8 mouse cellular contexts compared by ENCODE assay signal in the genomic region with DNA sequence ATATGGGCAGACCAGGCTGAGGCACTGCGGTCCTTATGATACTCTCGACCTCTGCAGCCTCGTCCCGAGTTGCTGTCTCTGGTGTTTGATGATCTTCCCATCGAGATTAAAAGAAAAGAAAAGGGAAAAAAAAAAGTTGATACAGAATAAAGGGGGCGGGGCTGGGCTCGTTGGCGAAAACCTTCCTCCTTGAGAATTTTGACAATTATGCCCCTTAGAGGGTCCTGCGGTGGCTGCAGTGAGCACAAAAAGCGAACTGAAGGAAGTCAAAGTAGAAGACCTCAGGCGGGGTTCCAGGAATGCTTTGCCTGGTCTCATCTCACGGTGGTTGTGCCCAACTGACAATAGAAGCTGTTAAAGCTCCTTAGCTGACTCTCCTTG. TPM values are rescaled to one million over a fixed set of nuclear protein-coding genes. Genes with fewer than 3 reads are reported as not detected.
DNase-seq lines count a peak whose midpoint lies in the region; ATAC-seq and TF ChIP-seq lines count a peak whose summit lies in the region.

No protein-coding gene starts in this region.

- H3K4me2 ChIP-seq in kidney, embryonic 15.5 days = peak overlapping the region; percentile 82
- H3K4me2 ChIP-seq in hindbrain, embryonic 11.5 days (replicated peaks; ENCODE audit: low read depth, low read length) = peak overlapping the region; percentile 94
- H3K4me2 ChIP-seq in midbrain, embryonic 12.5 days (replicated peaks) = peak overlapping the region; percentile 98

- TF ChIP-seq POLR2A in bone marrow, adult 2 months (IDR thresholded peaks at IDR 0.05; ENCODE audit: borderline replicate concordance, control insufficient read depth, low read depth, low read length) = no peak

- no peaks in the 10 kb centered on the region for H3K27me3 ChIP-seq in kidney, embryonic 15.5 days
- no peaks in the 10 kb centered on the region for H3K27me3 ChIP-seq in hindbrain, embryonic 11.5 days (ENCODE audit: control insufficient read depth, insufficient read depth, low read length)
- 0 out of 2 replicates have a peak, but pooled peaks cover 7% of the 10 kb centered on the region for H3K27me3 ChIP-seq in midbrain, embryonic 12.5 days

- H3K4me1 ChIP-seq in kidney, embryonic 15.5 days = peaks cover 45% of the 10 kb centered on the region
- no peaks in the 10 kb centered on the region for H3K4me1 ChIP-seq in bone marrow, adult 2 months (ENCODE audit: control insufficient read depth, insufficient read depth, low read length)
- H3K4me1 ChIP-seq in hindbrain, embryonic 11.5 days (replicated peaks; ENCODE audit: control insufficient read depth, insufficient read depth, low read length) = peaks cover 9% of the 10 kb centered on the region; the same call in 1 of the 2 replicates
- H3K4me1 ChIP-seq in midbrain, embryonic 12.5 days = peaks cover 46% of the 10 kb centered on the region

- H3K27ac ChIP-seq in kidney, embryonic 15.5 days = peak overlapping the region; percentile 95
- H3K27ac ChIP-seq in bone marrow, adult 2 months (ENCODE audit: control insufficient read depth, insufficient read depth, low read depth, low read length, poor library complexity) = peak overlapping the region; percentile 92; the same call in 1 of the 2 replicates
- peak overlapping the region; percentile 94 for H3K27ac ChIP-seq in hindbrain, embryonic 11.5 days (ENCODE audit: low read depth, low read length)
- H3K27ac ChIP-seq in midbrain, embryonic 12.5 days (replicated peaks) = peak overlapping the region; percentile 94

- no peak for TF ChIP-seq CTCF in bone marrow, adult 2 months (IDR thresholded peaks at IDR 0.05; ENCODE audit: control insufficient read depth, insufficient read depth, low read length)

- DNase-seq in kidney, postnatal 36 days = no peak
- no peak for DNase-seq in hindbrain, embryonic 11.5 days (ENCODE audit: low spot score)
- no peak for DNase-seq in natural killer cell, adult 2 months (ENCODE audit: low spot score in 2 of 2)
- DNase-seq in Muller cell, postnatal 12 days (ENCODE audit: inconsistent ontology term) = no peak
- no peak for DNase-seq in urinary bladder, postnatal 10 days (ENCODE audit: low spot score)

- 2% methylated on average over 12 of the region's 12 CpGs for WGBS in kidney, embryonic 15.5 days
- WGBS in bone marrow, adult 2 months = 1% methylated on average over 12 of the region's 12 CpGs
- WGBS in hindbrain, embryonic 11.5 days = under 1% methylated on average over 12 of the region's 12 CpGs
- WGBS in midbrain, embryonic 12.5 days = under 1% methylated on average over 12 of the region's 12 CpGs

- no peaks in the 10 kb centered on the region for H3K9me3 ChIP-seq in kidney, embryonic 15.5 days (replicated peaks)
- no peaks in the 10 kb centered on the region for H3K9me3 ChIP-seq in hindbrain, embryonic 11.5 days (ENCODE audit: control insufficient read depth, low read length)
- no peaks in the 10 kb centered on the region for H3K9me3 ChIP-seq in midbrain, embryonic 12.5 days

- H3K36me3 ChIP-seq in kidney, embryonic 15.5 days = peaks cover 25% of the 10 kb centered on the region
- H3K36me3 ChIP-seq in hindbrain, embryonic 11.5 days (ENCODE audit: control insufficient read depth, insufficient read depth, low read length) = no peaks in the 10 kb centered on the region
- H3K36me3 ChIP-seq in midbrain, embryonic 12.5 days = peaks cover 22% of the 10 kb centered on the region

- peak overlapping the region; percentile 63 for H3K9ac ChIP-seq in kidney, embryonic 15.5 days
- H3K9ac ChIP-seq in hindbrain, embryonic 11.5 days (ENCODE audit: low read depth, low read length) = peak overlapping the region; percentile 70
- peak overlapping the region; percentile 92 for H3K9ac ChIP-seq in midbrain, embryonic 12.5 days (replicated peaks)

- no peak for ATAC-seq in kidney, embryonic 15.5 days (replicated peaks; ENCODE audit: low FRiP score)
- no peak for ATAC-seq in hindbrain, embryonic 11.5 days (ENCODE audit: low FRiP score)
- no peak for ATAC-seq in midbrain, embryonic 12.5 days (ENCODE audit: low FRiP score, low read depth)

- peak overlapping the region; percentile 96 for H3K4me3 ChIP-seq in kidney, embryonic 15.5 days (replicated peaks)
- peak overlapping the region; percentile 94 for H3K4me3 ChIP-seq in bone marrow, adult 2 months (replicated peaks; ENCODE audit: control insufficient read depth, low read depth, low read length)
- peak overlapping the region; percentile 66 for H3K4me3 ChIP-seq in hindbrain, embryonic 11.5 days (ENCODE audit: low read depth, low read length)
- H3K4me3 ChIP-seq in midbrain, embryonic 12.5 days = peak overlapping the region; percentile 87

RNA-seq across cellular contexts. Expression of gene AU040320, which starts 0.9 kb away (rescaled TPM):
- polyA plus RNA-seq in kidney, embryonic 15.5 days (2015; fragmentation: Nextera tagmentation; extraction: Ambion mirVana) = 24.5 and 27.8 TPM in 2 replicates
- polyA plus RNA-seq in bone marrow, adult 2 months (2011; ENCODE audit: insufficient read depth, insufficient read length, low replicate concordance, missing spikeins) = 7.5 and 13.9 TPM in 2 replicates
- polyA plus RNA-seq in hindbrain, embryonic 11.5 days (2014; fragmentation: Nextera tagmentation; extraction: Ambion mirVana) = 28.1 and 28.6 TPM in 2 replicates
- 32.9 and 35.0 TPM in 2 replicates for polyA plus RNA-seq in midbrain, embryonic 12.5 days (2016; fragmentation: Nextera tagmentation; extraction: Ambion mirVana)

RNA-seq across cellular contexts. Expression of gene Ncdn, which starts 1.0 kb away (rescaled TPM):
- 27.1 and 28.2 TPM in 2 replicates for polyA plus RNA-seq in kidney, embryonic 15.5 days (2015; fragmentation: Nextera tagmentation; extraction: Ambion mirVana)
- polyA plus RNA-seq in bone marrow, adult 2 months (2011; ENCODE audit: insufficient read depth, insufficient read length, low replicate concordance, missing spikeins) = 6.2 and 10.2 TPM in 2 replicates
- 24.5 and 27.0 TPM in 2 replicates for polyA plus RNA-seq in hindbrain, embryonic 11.5 days (2014; fragmentation: Nextera tagmentation; extraction: Ambion mirVana)
- 48.9 and 49.9 TPM in 2 replicates for polyA plus RNA-seq in midbrain, embryonic 12.5 days (2016; fragmentation: Nextera tagmentation; extraction: Ambion mirVana)

RNA-seq across cellular contexts. Expression of gene Tfap2e, which starts 18.2 kb away (rescaled TPM):
- polyA plus RNA-seq in kidney, embryonic 15.5 days (2015; fragmentation: Nextera tagmentation; extraction: Ambion mirVana) = not detected in 2 replicates
- not detected in 2 replicates for polyA plus RNA-seq in bone marrow, adult 2 months (2011; ENCODE audit: insufficient read depth, insufficient read length, low replicate concordance, missing spikeins)
- polyA plus RNA-seq in hindbrain, embryonic 11.5 days (2014; fragmentation: Nextera tagmentation; extraction: Ambion mirVana) = 0.95 and 0.99 TPM in 2 replicates
- polyA plus RNA-seq in midbrain, embryonic 12.5 days (2016; fragmentation: Nextera tagmentation; extraction: Ambion mirVana) = 2.2 and 3.3 TPM in 2 replicates
